Mouse (Mus musculus) ES-E14 (cell line): ENCODE results near the gene Rbm38.

Experiments
- CHD2 ChIP-seq: IDR thresholded peaks from 2 replicates; pipeline ENCODE4 v1.6.1; 2014; ENCODE audit warnings: mild to moderate bottlenecking, low read depth, low read length, inconsistent platforms
- HCFC1 ChIP-seq: IDR thresholded peaks from 2 replicates; pipeline ENCODE4 v1.6.1; 2012; ENCODE audit warnings: low read length, inconsistent platforms, borderline replicate concordance; ENCODE audit not compliant: insufficient read depth
- MAFK ChIP-seq: IDR thresholded peaks from 2 replicates; pipeline ENCODE4 v1.6.1; 2014; ENCODE audit warnings: mild to moderate bottlenecking, low read depth, low read length, inconsistent platforms; ENCODE audit not compliant: insufficient read depth
- ZC3H11A ChIP-seq: IDR thresholded peaks from 2 replicates; pipeline ENCODE4 v1.6.1; 2012; ENCODE audit warnings: low read depth, mild to moderate bottlenecking, inconsistent platforms, low read length, borderline replicate concordance
- ZNF384 ChIP-seq: IDR thresholded peaks from 2 replicates; pipeline ENCODE4 v1.6.1; 2012; ENCODE audit warnings: low read depth, low read length, inconsistent platforms

DNA sequence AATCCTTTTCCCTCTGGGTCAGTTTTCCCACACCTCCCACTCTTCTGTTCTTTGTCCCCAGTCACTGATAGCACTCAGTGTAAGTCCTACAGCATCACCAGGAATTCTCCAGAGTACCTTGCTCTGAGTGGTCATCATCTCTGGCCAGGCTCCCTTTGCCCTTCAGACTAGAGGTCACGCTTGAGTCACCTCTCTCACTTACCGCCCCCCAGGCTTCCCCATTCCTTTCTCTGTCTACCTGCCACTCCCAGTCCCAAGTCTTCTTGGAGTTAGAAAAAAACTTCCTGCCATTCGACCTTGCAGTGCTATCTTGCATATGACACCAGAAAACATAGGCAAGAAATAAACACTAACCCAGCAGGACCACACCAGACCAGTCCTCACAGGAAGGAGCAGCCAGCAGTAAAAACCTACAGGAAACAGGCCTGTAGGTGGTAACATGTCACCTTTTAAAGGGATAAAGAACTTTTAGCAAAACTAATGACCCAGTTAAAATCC is 10.0 kb upstream of the Rbm38 start:
- TF ChIP-seq MAFK (no peak), ZNF384 (no peak), HCFC1 (no peak), CHD2 (no peak), ZC3H11A (no peak)
